Mouse (Mus musculus) heart, adult 11 months (tissue): Measurements from ENCODE around the gene Itgal.
"Not testable (repeated sequence)": the region's sequence is repeated elsewhere in the genome, so short reads cannot be mapped to it uniquely, and the experiment has no call there.

ENCODE experiments used
- DNase-seq: peaks from one replicate; pipeline ENCODE4 v3.0.0; 2022

Itgal gene

DNA sequence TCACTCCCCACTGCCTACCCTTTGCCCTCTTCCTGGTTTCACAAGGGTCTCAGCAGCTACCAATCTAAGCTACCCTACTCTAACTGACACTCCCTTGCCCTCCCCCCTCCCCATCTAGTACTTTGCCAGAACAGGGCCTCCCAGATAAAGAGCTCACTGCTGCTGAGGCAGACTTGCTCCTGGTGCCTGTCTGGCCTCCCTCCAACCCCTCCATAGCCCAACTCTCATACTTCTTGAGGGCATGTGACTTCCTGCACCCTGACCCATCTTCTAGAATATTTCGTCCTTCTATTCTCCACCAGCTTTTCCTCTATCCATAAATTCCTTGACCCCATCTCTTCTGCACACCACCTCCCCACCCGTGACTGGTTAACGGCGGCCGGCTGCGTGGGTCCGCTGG, 46.8 kb downstream of the Itgal start:
- no peak for DNase-seq

- DNase-seq, result peak; percentile 92
Observed at GRCm38 (mm10) chr7:127343351-127344019, 47.4 kb downstream of the Itgal start.

- peak; percentile 90 for DNase-seq
Observed at GRCm38 (mm10) chr7:127344371-127344770, 48.3 kb downstream of the Itgal start.

DNA sequence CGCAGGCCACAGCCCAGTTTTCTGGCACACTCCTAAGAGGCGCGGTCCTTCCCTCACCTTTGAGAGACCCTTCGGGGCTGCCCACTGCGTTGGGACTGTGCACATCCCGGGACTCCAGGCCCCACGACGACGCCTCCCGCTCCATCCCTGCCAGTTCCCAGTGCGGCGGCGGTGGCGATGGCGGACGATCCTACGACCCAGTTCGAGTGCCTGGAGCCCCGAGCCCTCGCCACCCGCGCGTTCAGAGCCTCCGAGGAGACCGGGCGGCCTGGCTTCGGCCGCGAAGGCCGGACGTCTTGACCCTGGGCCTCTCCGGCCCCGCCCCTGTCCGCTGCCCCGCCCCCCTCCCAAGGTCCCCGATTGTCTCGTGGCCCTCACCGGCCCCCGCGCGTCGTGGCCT, 49.0 kb downstream of the Itgal start:
- DNase-seq, result no peak

GRCm38 (mm10) chr7:127345512-127346325, 49.7 kb downstream of the Itgal start, which contains the start of gene Zfp768:
Gene Zfp768 (minus strand): TSS chr7:127345589.
- peak; percentile 100 for DNase-seq

- peak; percentile 93 for DNase-seq
Observed at GRCm38 (mm10) chr7:127346676-127347075, 50.6 kb downstream of the Itgal start.

GRCm38 (mm10) chr7:127351230-127352004, 55.4 kb downstream of the Itgal start:
- peak; percentile 75 for DNase-seq

GRCm38 (mm10) chr7:127355796-127356195, 59.7 kb downstream of the Itgal start:
- DNase-seq, result no peak

DNA sequence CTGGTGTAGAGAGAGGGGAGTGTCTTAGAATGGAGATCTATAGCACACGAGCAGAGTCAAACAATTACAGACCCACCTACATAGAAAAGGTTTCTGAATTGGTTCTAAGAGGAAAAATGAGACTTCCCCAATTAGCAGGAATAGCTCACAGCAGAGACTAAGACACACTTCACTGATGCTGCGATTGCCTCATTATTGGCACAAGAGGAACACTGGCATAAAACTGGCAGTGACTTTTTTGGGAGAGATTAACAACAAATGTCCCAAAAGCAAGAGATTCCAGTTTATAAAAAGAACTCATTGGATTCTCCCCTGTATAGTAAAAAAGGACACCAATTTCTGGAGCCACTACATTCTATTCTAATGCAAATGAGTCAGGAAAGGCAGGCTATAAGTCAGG, 61.8 kb downstream of the Itgal start:
- no peak for DNase-seq

DNA sequence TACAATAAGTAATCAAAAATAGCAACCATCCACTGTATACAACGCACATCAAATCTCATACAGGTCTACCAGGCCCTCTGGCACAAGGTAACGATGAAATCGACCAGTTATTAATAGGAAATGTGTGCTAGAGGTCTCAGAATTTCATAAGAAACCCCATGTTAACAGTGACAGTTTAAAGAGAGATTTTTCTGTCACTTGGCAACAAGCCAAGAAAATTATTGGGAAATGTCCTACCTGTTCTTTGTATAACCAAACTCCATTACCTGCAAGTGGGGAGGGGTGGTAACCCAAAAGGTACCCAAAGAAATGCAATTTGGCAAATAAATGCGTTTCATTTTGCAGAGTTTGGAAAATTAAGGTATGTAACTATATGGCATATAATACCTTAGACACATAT, 62.4 kb downstream of the Itgal start:
- DNase-seq, result no peak

DNA sequence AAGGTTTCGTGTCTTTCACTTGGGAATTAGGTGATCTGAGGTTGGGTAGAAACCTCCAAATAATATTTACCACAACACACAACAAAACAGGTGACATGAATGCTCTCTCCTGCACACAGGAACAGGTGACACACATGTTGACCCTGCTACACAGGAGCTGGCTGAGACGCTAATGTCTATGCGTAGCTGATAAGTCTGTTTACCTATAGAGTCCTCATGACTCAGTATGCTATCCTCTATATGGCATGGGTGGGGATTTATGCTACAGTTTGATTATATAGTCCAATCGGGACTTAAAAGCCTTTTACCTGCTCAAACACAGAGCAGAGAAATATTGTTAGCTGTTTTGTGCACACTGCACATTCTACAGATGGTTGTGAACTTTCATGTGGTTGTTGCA, 64.2 kb downstream of the Itgal start:
- DNase-seq, result no peak

GRCm38 (mm10) chr7:127361449-127361848, 65.4 kb downstream of the Itgal start:
- peak; percentile 89 for DNase-seq

DNA sequence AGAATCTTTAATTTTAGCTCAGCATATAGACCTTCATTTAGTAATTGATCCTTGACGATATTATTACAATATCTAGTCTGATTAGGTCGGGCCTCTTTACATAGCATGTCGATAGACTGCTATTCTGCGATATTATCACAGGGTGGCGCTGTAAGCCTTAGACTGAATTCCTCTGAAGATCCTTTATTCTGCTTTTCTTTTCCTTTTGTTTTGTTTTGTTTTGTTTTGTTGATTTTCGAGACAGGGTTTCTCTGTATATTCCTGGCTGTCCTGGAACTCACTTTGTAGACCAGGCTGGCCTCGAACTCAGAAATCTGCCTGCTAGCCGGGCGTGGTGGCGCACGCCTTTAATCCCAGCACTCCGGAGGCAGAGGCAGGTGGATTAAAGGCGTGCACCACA, 66.4 kb downstream of the Itgal start:
- DNase-seq, result not testable (repeated sequence)

DNA sequence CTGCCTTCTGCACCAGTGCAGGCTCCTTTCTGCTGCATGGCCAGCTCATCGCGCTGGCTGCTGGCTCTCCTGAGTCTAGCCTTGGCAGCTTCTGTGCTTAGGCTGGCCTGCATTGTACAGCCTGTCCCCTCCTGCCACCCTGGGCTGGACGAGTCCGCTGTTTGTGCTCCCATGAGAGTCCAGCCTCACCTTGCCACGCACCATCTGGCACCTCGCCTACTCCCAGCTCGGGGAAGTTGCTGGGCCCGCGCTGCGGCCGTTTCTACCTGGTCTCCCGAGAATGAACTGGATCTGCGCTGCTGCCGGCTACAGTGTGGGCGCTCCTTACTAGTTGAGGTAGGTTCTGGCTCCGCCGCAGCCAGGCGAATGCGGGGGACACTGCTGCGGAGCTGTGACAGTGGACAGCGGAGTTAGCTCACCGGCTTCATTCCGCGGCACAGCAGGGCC, 67.4 kb downstream of the Itgal start:
- no peak for DNase-seq

- DNase-seq, result peak; percentile 96
Observed at GRCm38 (mm10) chr7:127364166-127364565, 68.1 kb downstream of the Itgal start.

DNA sequence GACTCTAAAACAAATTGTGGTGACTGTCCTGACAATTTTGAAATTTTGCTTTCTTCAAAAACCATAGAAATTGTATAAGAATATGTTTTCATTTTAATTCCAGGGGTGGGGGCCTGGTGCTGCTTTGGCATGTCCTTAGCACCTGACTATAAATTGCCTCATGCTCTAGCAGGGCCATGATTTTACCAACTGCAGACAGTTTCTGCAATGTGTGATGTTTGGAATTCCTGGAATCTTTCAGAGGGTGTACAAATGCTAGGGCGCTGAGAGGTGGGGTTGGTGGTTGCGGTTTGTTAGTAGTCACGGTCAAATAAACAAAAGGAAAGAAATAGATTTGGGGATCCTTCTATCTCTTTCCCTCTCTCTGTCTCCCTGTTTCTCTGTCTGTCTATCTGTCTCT, 70.2 kb downstream of the Itgal start:
- no peak for DNase-seq

DNA sequence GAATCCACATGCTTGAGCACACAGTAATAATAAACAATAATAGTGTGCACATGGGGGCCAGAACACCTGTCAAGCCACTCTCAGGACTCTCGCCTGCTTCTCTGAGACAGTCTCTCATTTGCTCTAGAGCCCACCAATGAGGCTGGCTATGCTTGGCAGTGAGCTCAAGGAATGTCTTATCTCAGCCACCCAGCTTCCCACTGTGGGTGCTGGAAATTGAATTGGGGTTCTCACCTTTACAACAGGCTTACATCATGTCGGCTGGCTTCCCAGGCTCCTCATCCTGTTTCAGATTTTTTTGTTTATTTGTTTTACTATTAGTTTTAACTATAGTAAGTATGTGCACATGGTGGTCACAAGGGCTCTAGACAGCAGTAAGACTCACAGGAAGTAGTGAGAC, 75.2 kb downstream of the Itgal start:
- DNase-seq, result no peak

- DNase-seq, result not testable (repeated sequence)
Observed at GRCm38 (mm10) chr7:127371870-127372269, 75.8 kb downstream of the Itgal start.

- DNase-seq, result peak; percentile 100
Observed at GRCm38 (mm10) chr7:127375271-127376245, 79.5 kb downstream of the Itgal start, which contains the start of gene Zfp747. Gene Zfp747 (minus strand): TSS chr7:127376050.

- no peak for DNase-seq
Observed at GRCm38 (mm10) chr7:127378310-127378921, 82.4 kb downstream of the Itgal start.
